ENCODE assay signal across 25 mouse cellular contexts in the genomic region with DNA sequence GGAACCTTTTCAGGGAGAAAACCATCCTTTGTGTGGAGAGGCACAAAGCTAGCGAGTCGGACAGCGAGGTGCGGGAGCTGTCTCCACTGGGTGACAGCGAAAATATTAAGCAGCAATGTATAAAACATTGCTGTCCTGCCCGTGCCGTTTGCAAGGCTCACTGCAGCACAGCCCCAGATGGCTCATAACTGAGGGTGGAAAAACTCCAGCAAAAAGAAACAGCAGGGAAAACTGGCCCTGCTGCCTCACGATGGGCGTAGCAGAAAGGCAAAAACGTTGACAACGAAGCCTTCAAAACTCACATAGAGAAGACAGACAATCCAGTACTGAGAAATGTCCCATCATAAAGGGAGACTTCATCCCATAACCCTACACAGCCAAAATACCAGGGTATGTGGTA. TPM values are rescaled to one million over a fixed set of nuclear protein-coding genes. Genes with fewer than 3 reads are reported as not detected.
DNase-seq lines count a peak whose midpoint lies in the region; ATAC-seq lines count a peak whose summit lies in the region.
"Had no signal": no experiment of that assay in that cellular context is flagged by ENCODE, and none has a peak within 500 bp of the region (broad histone marks: within the 10 kb centered on the region; RNA-seq: fewer than 3 reads in every experiment).

No protein-coding gene starts in this region.

- H3K27ac ChIP-seq in limb, embryonic 13.5 days, result peak overlapping the region; percentile 33; the same call in 1 of the 2 replicates
- H3K27ac ChIP-seq in limb, embryonic 10.5 days, result no peak overlapping the region
- H3K27ac ChIP-seq in forebrain, embryonic 16.5 days (ENCODE audit: low read length), result peak overlapping the region; percentile 69
- H3K27ac ChIP-seq: embryonic facial prominence, embryonic 13.5 days; heart, embryonic 10.5 days; hindbrain, embryonic 14.5 days; midbrain, embryonic 12.5 days; neural tube, embryonic 12.5 days had no signal

- H3K27me3 ChIP-seq in limb, embryonic 13.5 days, result no peaks in the 10 kb centered on the region
- no peaks in the 10 kb centered on the region for H3K27me3 ChIP-seq in limb, embryonic 10.5 days (ENCODE audit: low read depth, poor library complexity, severe bottlenecking)
- no peaks in the 10 kb centered on the region for H3K27me3 ChIP-seq in forebrain, embryonic 16.5 days (replicated peaks; ENCODE audit: control insufficient read depth, insufficient read depth, low read length)
- H3K27me3 ChIP-seq: embryonic facial prominence, embryonic 13.5 days; midbrain, embryonic 12.5 days; neural tube, embryonic 12.5 days had no signal

- H3K36me3 ChIP-seq in limb, embryonic 13.5 days, result peaks cover 37% of the 10 kb centered on the region
- peaks cover 32% of the 10 kb centered on the region for H3K36me3 ChIP-seq in limb, embryonic 10.5 days
- peaks cover 14% of the 10 kb centered on the region for H3K36me3 ChIP-seq in forebrain, embryonic 16.5 days (ENCODE audit: control insufficient read depth, insufficient read depth)

- no peaks in the 10 kb centered on the region for H3K9me3 ChIP-seq in limb, embryonic 13.5 days
- no peaks in the 10 kb centered on the region for H3K9me3 ChIP-seq in limb, embryonic 10.5 days (replicated peaks)
- H3K9me3 ChIP-seq in forebrain, embryonic 16.5 days (ENCODE audit: control insufficient read depth, low read length), result no peaks in the 10 kb centered on the region
- H3K9me3 ChIP-seq: embryonic facial prominence, embryonic 13.5 days; heart, embryonic 10.5 days; midbrain, embryonic 12.5 days; neural tube, embryonic 12.5 days had no signal

- no peak for ATAC-seq in limb, embryonic 13.5 days (ENCODE audit: low FRiP score, low read depth)
- peak; percentile 69 for ATAC-seq in forebrain, embryonic 16.5 days
- ATAC-seq: liver, postnatal 0 days had no signal

- no peak overlapping the region for H3K4me3 ChIP-seq in limb, embryonic 13.5 days
- no peak overlapping the region for H3K4me3 ChIP-seq in limb, embryonic 10.5 days
- H3K4me3 ChIP-seq in forebrain, embryonic 16.5 days (replicated peaks; ENCODE audit: low read length), result no peak overlapping the region
- H3K4me3 ChIP-seq: embryonic facial prominence, embryonic 13.5 days; erythroblast, embryonic 14.5 days; heart, embryonic 10.5 days; midbrain, embryonic 12.5 days; neural tube, embryonic 12.5 days had no signal

- H3K4me1 ChIP-seq in limb, embryonic 13.5 days, result peaks cover 27% of the 10 kb centered on the region
- H3K4me1 ChIP-seq in limb, embryonic 10.5 days, result peaks cover 7% of the 10 kb centered on the region; the same call in 1 of the 2 replicates
- peaks cover 14% of the 10 kb centered on the region for H3K4me1 ChIP-seq in forebrain, embryonic 16.5 days (replicated peaks; ENCODE audit: control insufficient read depth, insufficient read depth, low read length)

- DNase-seq in kidney, postnatal 10 days, result peak; percentile 5
- DNase-seq in kidney, adult 9 months, result no peak
- DNase-seq in limb, embryonic 10.5 days (ENCODE audit: low spot score), result no peak
- DNase-seq in brain, adult 2 months (ENCODE audit: low read depth, low spot score), result peak; percentile 61
- DNase-seq in lung, postnatal 25 days (ENCODE audit: low spot score), result no peak
- DNase-seq: adrenal gland, adult 2 months; cerebellum, adult 11-12 months; cerebellum, postnatal 36 days; embryo, embryonic 11 days; gastrocnemius, postnatal 10 days; heart, postnatal 4 days; kidney, adult 2 months; kidney, postnatal 14 days; liver, postnatal 0 days; lung, postnatal 10 days; retina, postnatal 1 day had no signal

- no peak overlapping the region for H3K9ac ChIP-seq in limb, embryonic 13.5 days
- no peak overlapping the region for H3K9ac ChIP-seq in forebrain, embryonic 16.5 days (replicated peaks; ENCODE audit: low read depth, low read length)
- H3K9ac ChIP-seq: embryonic facial prominence, embryonic 13.5 days; hindbrain, embryonic 14.5 days; liver, postnatal 0 days; midbrain, embryonic 12.5 days; neural tube, embryonic 12.5 days had no signal

- no peak overlapping the region for H3K4me2 ChIP-seq in limb, embryonic 13.5 days (replicated peaks)
- H3K4me2 ChIP-seq in forebrain, embryonic 16.5 days (ENCODE audit: low read length), result no peak overlapping the region
- H3K4me2 ChIP-seq: embryonic facial prominence, embryonic 13.5 days; hindbrain, embryonic 14.5 days; liver, embryonic 11.5 days; midbrain, embryonic 12.5 days; neural tube, embryonic 12.5 days had no signal

- 74% methylated on average over 11 of the region's 11 CpGs for WGBS in limb, embryonic 13.5 days
- 93% methylated on average over 11 of the region's 11 CpGs for WGBS in limb, embryonic 10.5 days
- WGBS in forebrain, embryonic 16.5 days, result 41% methylated on average over 11 of the region's 11 CpGs

RNA-seq across cellular contexts. Expression of a gene that starts 40.5 kb away (rescaled TPM):
- 114 and 116 TPM in 2 replicates for polyA plus RNA-seq in limb, embryonic 13.5 days (2015; fragmentation: Nextera tagmentation; extraction: Ambion mirVana)
- 136 and 137 TPM in 2 replicates for polyA plus RNA-seq in limb, embryonic 10.5 days (2016; fragmentation: Nextera tagmentation; extraction: Ambion mirVana)
- 107 and 112 TPM in 2 replicates for polyA plus RNA-seq in forebrain, embryonic 16.5 days (2015; fragmentation: Nextera tagmentation; extraction: Ambion mirVana)

Comparison
In these comparisons a context has a peak if more than half of its experiments do, and no peak if none do; other contexts are left out.
1. DNase-seq: peak in kidney, postnatal 10 days (single experiment) and brain, adult 2 months (single experiment); none in kidney, adult 9 months (single experiment), limb, embryonic 10.5 days (single experiment) and lung, postnatal 25 days (single experiment).